Mouse (Mus musculus): ENCODE measurements around the gene Vmn2r75.
"Not testable (repeated sequence)": the region's sequence is repeated elsewhere in the genome, so short reads cannot be mapped to it uniquely, and the experiment has no call there.

GRCm38 (mm10) chr7:86171678-86172077, at the start of gene Vmn2r75:
- not testable (repeated sequence) for TF ChIP-seq CTCF (IDR thresholded peaks at IDR 0.05); EP300 (IDR thresholded peaks at IDR 0.05; ENCODE audit: insufficient read depth, low read depth, low read length)

Measured in heart, adult 2 months (tissue).